Mouse (Mus musculus) kidney, adult 2 months (tissue): Measurements from ENCODE around the gene Ank. TPM values are rescaled to one million over a fixed set of nuclear protein-coding genes. Genes with fewer than 3 reads are reported as not detected.

Experiments
- DNase-seq: peaks from one replicate; pipeline ENCODE4 v3.0.0; 2021
- H3K27ac ChIP-seq: fragments of 200-500 bp; 2 replicates; pipeline ENCODE4 v1.5.1; 2012; ENCODE audit warnings: low read depth, low read length, control low read depth, inconsistent platforms; ENCODE audit not compliant: insufficient read depth
- H3K27me3 ChIP-seq: fragments of 200-500 bp; replicated peaks from 2 replicates; pipeline ENCODE4 v1.6.1; 2012; ENCODE audit warnings: mild to moderate bottlenecking, moderate library complexity, low read length, inconsistent platforms; ENCODE audit not compliant: control insufficient read depth, insufficient read depth
- H3K36me3 ChIP-seq: fragments of 200-500 bp; 2 replicates; pipeline ENCODE4 v1.6.1; 2012; ENCODE audit warnings: mild to moderate bottlenecking, moderate library complexity, low read length, inconsistent platforms; ENCODE audit not compliant: control insufficient read depth, insufficient read depth
- H3K4me1 ChIP-seq: fragments of 200-500 bp; 2 replicates; pipeline ENCODE4 v1.6.1; 2011; ENCODE audit warnings: low read length; ENCODE audit not compliant: control insufficient read depth, insufficient read depth
- H3K4me3 ChIP-seq: fragments of 200-500 bp; 2 replicates; pipeline ENCODE4 v1.5.1; 2011; ENCODE audit warnings: mild to moderate bottlenecking, low read depth, low read length, control low read depth; ENCODE audit not compliant: insufficient read depth
- CTCF ChIP-seq: fragments of 200-500 bp; conservative IDR thresholded peaks from 2 replicates; pipeline ENCODE4 v1.5.1; 2011; ENCODE audit warnings: low read depth, mild to moderate bottlenecking, control low read depth, low read length, moderate library complexity, mixed read lengths; ENCODE audit not compliant: insufficient read depth, insufficient read length
- POLR2A ChIP-seq: fragments of 200-500 bp; IDR thresholded peaks from one replicate; pipeline ENCODE4 v1.6.1; 2011; ENCODE audit warnings: low read depth, low read length, control low read depth
- WGBS: fragments of 180-500 bp; shearing (Covaris S2); methylation state at CpG from one replicate; pipeline ENCODE4 v1.1.7; 2018; 5-methylcytosine and 5-hydroxymethylcytosine counted together
- polyA plus RNA-seq: library from polyadenylated mRNA; depleted of rRNA; stranded (reverse); fragments of >200 nt; gene quantifications from 2 replicates; pipeline ENCODE4 v1.2.3, GENCODE M21; 2012

The Ank gene
- polyA plus RNA-seq, 1 experiment, result 18.6 TPM

- Histone ChIP-seq H3K27ac (no peak overlapping the region), H3K4me1 (no peaks in the 10 kb centered on the region), H3K36me3 (no peaks in the 10 kb centered on the region), H3K4me3 (no peak overlapping the region), H3K27me3 (no peaks in the 10 kb centered on the region)
- no peak for DNase-seq
- WGBS, result 82% methylated on average over 7 of the region's 7 CpGs
- TF ChIP-seq POLR2A (no peak), CTCF (no peak)
Measured at GRCm38 (mm10) chr15:27477630-27478029, 11.2 kb downstream of the Ank start.

- WGBS, result 93% methylated on average over 4 of the region's 4 CpGs
- H3K27ac ChIP-seq, result no peak overlapping the region
- no peak for DNase-seq
Measured at GRCm38 (mm10) chr15:27480333-27481015, 14.0 kb downstream of the Ank start.

GRCm38 (mm10) chr15:27481956-27482355 is 15.5 kb downstream of the Ank start:
- Histone ChIP-seq H3K4me1 (no peaks in the 10 kb centered on the region), H3K27me3 (no peaks in the 10 kb centered on the region), H3K4me3 (no peak overlapping the region), H3K36me3 (no peaks in the 10 kb centered on the region), H3K27ac (no peak overlapping the region)
- 72% methylated on average over 4 of the region's 4 CpGs for WGBS
- no peak for DNase-seq
- TF ChIP-seq POLR2A (no peak), CTCF (no peak)

More at GRCm38 (mm10) chr15:27480333-27481015, 14.0 kb downstream of the Ank start:
- no peaks in the 10 kb centered on the region for H3K36me3 ChIP-seq
- TF ChIP-seq POLR2A, result no peak
- TF ChIP-seq CTCF, result no peak
- H3K4me3 ChIP-seq, result no peak overlapping the region
- no peaks in the 10 kb centered on the region for H3K27me3 ChIP-seq
- H3K4me1 ChIP-seq, result no peaks in the 10 kb centered on the region

GRCm38 (mm10) chr15:27483183-27483582 is 16.7 kb downstream of the Ank start:
- 78% methylated on average over 3 of the region's 3 CpGs for WGBS

GRCm38 (mm10) chr15:27485567-27486278 is 19.2 kb downstream of the Ank start:
- H3K36me3 ChIP-seq, result no peaks in the 10 kb centered on the region
- TF ChIP-seq CTCF (no peak), POLR2A (no peak)
- no peak overlapping the region for H3K4me3 ChIP-seq
- no peaks in the 10 kb centered on the region for H3K4me1 ChIP-seq
- H3K27ac ChIP-seq, result no peak overlapping the region
- DNase-seq, result no peak
- 49% methylated on average over 12 of the region's 12 CpGs for WGBS
- no peaks in the 10 kb centered on the region for H3K27me3 ChIP-seq

More at GRCm38 (mm10) chr15:27483183-27483582, 16.7 kb downstream of the Ank start:
- H3K27me3 ChIP-seq, result no peaks in the 10 kb centered on the region
- no peak for TF ChIP-seq CTCF
- TF ChIP-seq POLR2A, result no peak
- H3K4me1 ChIP-seq, result no peaks in the 10 kb centered on the region
- no peak overlapping the region for H3K27ac ChIP-seq
- H3K4me3 ChIP-seq, result no peak overlapping the region
- no peak for DNase-seq
- H3K36me3 ChIP-seq, result no peaks in the 10 kb centered on the region

- no peaks in the 10 kb centered on the region for H3K36me3 ChIP-seq
- DNase-seq, result no peak
- WGBS, result 72% methylated on average over 5 of the region's 5 CpGs
- no peaks in the 10 kb centered on the region for H3K27me3 ChIP-seq
- H3K4me3 ChIP-seq, result no peak overlapping the region
- TF ChIP-seq POLR2A (no peak), CTCF (no peak)
- H3K4me1 ChIP-seq, result no peaks in the 10 kb centered on the region
- H3K27ac ChIP-seq, result no peak overlapping the region
Measured at GRCm38 (mm10) chr15:27486279-27486618, 19.8 kb downstream of the Ank start.

- Histone ChIP-seq H3K36me3 (no peaks in the 10 kb centered on the region), H3K4me3 (no peak overlapping the region), H3K27ac (no peak overlapping the region), H3K4me1 (no peaks in the 10 kb centered on the region), H3K27me3 (no peaks in the 10 kb centered on the region)
- no peak for TF ChIP-seq POLR2A
- TF ChIP-seq CTCF, result no peak
- no peak for DNase-seq
- WGBS, result 46% methylated on average over 8 of the region's 8 CpGs
Measured at GRCm38 (mm10) chr15:27487059-27487458, 20.6 kb downstream of the Ank start.
